Mouse (Mus musculus): ENCODE measurements at regions not wholly inside any gene's neighbourhood (a gene's known extent, or its start where the extent isn't known, plus 50 kb on each side); places are given as distances from the start of the nearest gene placed in this dataset.
"Not testable (repeated sequence)": the region's sequence is repeated elsewhere in the genome, so short reads cannot be mapped to it uniquely, and the experiment has no call there.

DNA sequence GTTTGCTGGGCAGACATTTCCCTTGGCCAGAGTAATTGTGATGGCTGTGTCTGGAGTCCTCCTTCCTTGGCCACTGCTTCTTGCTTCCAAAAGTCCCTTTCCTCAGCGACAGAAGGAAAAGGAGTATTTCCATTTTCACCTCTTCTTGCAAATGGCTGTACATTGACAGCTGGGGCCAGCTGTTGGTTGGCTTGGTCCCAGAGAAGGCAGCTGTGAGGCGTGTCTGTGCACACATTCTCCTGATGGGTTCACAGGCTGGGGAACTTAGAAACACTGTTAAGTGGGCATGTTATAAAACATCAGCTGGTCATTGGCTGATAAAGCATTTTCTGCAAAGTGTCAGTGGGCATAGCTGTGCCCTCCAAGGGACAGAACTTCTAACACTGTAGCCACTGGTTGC, 290.4 kb upstream of the Trpc7 start:
- DNase-seq, result no peak

DNA sequence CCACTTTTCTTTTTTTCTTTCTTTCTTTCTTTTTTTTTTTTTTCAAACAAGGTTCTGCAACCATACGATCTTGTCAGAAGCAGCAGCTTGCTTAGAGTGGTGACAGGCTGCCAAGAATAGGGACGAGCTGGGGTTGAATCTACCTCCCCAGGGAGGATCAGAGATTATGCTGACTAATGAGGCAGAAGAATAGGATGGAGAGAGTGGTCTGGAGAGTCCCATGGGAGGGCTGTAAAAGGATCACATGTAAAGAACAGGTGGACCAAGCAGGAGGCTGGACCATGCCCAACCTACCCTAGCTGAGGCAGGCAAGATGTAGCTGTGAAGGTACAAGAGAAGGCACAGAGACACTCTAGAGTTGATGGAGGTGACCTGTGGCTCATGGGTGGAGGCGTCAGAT, 274.4 kb upstream of the Trpc7 start:
- DNase-seq, result no peak

DNA sequence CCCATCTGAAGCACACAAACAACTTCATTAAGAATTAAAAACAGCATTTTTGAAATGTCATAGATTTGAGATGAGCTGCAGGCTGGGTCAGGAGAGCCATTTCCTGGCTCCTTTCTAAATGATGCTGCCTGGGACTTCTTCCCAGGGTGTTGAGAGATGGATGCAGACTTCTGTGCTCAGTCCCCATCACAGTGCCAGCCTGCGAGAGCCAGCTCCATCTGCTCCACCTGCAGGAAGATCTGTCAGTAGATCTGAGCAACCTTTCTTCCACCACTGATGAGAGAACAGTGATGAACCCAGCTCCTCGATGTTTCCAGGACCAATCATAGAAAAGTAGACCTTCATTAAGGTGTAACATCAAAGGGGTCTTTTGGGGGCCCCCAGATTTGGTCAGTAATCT, 273.8 kb upstream of the Trpc7 start:
- DNase-seq, result no peak

DNA sequence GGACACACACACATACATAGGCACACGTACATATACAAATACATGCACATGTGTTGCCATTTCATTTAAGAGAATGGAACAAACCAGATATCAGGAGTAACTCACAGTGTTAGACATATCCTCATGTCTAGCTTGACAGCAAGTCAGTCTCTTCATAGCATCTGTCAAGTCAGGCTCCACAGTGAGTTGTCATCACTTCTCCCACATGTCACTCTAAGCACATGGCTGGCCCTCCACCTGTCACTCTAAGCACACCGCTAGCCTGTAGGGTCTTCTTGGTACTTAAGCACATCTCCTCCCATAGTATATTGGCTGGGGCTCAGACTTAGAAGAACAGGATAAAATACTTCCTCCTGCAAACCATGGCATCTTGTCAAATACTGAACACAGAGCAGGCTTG, 269.6 kb upstream of the Trpc7 start:
- no peak for DNase-seq

DNA sequence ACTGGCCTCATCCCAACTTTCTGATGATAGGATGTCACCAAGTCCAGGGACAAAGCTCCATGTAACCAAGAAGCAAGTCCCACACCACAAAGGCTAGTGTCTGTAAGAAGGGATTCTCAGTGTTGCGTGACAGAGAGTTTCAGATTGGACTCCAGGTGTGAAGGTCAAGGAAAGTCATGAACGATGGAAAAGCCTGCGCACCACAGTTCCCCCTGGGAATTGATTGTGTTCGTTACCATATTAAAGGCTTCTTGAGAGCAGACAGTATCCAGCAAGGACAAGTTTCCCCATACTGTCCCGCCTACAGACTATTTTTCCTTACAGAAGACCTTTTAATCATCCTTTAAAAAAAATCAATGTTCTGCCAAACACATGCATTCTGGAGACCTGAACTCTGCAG, 257.0 kb upstream of the Trpc7 start:
- DNase-seq, result no peak

DNA sequence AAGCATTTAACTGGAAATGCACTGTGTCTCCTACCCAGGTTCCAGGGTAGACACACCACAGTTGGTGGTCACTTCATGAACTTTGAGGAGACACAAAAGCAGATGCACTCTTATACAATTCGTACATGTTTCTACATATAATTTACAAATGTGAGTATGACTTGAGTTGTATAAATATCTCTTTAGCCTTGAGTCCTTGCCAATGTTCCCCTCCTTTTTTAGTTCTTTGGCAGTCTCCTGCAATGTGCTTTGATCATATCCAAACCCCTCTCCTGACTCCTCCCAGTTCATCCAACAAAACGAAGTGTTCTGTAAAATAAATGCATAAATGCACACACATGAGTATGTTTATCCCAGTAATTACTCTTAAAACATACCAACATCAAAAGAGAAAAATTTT, 251.8 kb upstream of the Trpc7 start:
- DNase-seq, result no peak

DNA sequence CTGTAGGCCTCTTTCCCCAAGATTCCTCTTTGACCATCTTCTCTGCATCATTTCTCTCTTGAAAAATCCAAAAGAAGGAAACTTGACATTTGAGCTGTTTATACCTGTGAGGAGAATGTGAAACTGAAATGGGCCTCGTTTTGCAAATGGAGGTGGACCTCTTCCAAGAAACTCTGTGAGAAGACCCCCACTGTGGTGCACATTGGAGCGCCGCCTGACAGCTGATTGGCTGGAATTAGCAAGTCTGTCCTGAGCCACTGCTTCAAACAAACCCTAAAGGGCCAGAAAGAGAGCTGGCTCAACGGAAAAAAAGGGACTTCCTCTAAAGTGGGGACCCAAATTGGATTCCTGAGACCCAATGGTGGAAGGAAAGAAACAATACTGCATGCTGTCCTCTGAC, 250.9 kb upstream of the Trpc7 start:
- no peak for DNase-seq

DNA sequence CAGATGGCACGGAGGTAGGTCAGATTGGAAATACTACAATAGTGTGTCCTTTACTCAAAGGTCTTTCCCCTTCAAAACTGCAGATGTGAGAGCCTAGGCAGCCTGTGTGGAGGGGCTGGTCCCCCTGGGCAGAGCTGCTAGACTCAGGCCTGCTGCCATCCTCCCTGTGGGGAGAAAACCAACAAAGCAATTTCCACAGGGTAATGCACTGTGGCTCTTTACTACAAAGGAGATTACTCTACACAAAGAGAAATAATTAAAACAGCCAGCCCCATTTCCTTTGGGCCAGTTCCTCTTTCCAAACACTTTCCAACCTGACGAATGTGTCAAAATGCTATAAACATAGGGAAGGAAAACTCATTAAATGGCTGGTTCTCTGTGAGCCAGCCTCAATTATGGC, 250.0 kb upstream of the Trpc7 start:
- no peak for DNase-seq

DNA sequence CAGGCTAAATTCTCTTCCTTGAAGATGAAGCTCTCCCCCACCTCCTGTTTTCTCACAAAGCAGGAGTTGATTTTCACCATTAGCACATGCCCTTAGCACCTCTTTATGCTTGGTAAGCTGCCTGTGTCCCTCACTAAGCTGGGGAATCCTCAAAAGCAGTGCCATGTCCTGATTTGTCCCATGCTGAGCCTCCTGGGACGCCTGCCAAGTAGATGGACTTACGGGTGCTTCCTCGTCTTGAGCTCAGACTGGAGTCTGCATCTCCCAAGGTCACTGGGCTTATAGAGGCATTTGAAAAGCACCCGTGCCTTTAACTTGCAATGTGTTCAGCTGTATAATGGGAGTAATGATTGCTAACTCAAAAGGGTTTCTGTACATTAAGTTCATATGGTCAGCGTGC, 247.1 kb upstream of the Trpc7 start:
- DNase-seq, result no peak

DNA sequence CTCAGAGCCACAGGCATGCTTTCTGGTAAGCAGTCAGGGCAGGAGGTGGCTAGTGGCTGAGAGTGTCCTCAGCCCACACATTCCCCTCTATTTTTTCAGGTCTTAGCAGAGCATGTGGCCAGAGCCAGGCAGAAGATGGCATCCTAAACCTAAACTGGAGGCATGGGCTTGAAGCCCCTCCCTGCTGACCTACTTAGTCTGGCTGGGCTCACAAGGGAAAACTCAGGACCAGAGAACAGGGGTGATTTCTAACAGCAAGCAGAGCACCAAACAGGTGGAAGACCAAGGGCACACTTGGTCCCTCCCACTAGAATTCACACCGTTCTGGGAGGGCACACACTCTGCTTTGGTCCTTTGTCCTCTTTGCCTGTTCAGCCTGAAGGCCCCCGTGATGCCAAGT, 246.6 kb upstream of the Trpc7 start:
- DNase-seq, result no peak

DNA sequence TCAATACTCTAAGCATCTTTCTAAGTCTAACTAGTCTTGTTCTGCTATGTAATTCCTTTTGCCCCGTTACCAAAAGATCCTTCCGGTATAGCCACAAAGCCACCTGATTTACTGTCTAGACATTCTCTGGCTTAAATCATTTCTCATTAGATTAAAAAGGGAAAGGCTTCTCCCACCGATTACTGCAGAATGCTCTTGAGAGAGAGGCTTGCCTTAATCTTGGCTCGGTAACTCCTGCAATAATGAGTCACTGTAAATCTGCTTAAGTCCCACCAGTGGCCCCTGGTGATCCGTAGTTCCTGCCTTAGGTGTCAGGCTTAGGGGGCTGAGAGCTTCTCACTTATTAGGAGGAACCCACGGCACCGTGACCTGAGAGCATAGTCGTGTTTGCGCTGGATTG, 220.1 kb upstream of the Trpc7 start:
- no peak for DNase-seq

DNA sequence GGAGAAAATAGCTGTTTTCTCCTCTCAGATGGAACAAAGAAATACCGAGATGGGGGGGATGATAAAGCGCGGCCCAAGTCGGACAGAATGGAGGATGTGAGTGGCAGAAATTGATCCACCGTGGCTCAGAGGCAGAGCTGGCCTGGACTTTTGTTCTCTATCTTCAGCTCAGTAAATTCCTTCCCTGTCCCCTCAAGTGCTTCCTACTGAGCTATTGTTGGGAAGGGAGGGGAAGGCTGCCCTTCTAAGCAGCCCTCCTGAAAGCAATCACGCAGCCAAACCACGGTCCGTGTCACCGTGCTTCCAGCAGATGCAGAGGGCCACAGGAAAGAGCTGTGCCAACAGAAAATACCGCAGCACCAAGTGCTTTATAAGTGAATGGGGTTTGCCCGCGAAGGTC, 212.2 kb upstream of the Trpc7 start:
- no peak for DNase-seq

DNA sequence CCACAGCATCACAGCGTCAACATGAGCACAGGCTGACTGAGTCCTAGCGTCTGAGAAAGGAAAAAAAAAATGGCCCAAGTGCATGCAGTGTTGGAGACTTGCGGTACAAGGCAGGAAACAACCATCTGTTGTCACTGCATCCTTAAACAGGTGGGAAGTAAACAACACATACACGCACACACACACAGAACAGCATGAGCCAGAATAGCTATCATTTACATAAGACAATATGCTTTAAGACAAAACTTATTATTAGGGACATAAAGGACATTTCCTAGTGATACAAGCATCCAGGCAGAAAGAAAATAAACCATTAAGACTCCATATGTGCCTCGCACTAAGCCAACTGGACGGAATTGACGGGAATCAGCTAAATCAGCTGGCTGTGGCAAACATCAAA, 203.8 kb upstream of the Trpc7 start:
- no peak for DNase-seq

DNA sequence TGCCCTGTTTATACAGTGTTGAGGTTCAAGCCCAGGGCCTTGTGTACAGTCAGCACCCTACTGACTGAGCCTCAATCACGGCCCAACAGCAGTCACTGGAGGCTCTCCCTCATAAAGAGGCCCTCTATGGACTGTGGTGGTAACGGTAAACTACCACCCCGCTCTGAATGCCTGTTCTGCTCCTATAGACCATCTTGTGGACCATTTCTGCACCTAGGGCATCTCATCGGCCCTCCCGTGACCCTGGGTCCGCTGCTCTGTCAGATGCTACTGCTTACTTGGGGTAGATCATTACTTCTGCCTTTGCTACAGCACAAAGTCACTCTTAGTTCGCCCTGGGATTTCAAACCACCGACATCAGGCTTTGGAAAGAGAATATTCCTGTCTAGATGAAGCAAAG, 196.1 kb upstream of the Trpc7 start:
- DNase-seq, result no peak

DNA sequence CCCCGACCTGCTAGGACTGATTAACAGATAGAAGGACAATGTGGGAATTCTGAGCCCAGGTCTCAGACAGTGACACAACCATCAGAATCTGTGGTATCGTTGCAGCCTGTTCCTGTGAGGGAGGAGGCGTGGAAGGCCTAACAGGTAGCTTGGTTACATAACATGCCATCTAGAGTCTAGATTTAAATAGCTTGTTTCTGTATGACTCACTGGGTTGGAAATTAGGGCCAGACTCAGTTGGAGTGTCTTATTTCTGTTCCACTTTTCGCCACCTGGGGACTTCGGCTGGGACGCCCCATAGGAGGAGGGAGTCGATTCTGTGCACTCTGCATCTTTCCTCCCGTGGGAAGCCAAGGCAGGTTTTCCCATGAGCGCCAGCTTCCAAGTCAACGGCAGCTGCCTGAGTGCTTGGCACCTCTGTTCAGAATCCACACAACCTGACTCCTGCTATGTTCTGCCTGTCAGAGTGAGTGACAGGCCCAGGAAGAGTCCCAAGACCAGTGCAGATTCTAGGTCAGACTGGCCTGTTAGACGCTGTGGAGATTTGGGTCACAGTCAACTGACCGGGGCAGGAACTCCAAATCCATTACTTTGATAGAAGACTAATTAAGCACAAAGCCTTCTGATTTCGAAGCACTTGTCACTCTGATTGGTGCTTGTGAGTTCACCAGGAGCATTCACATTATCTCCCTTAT, 193.7 kb upstream of the Trpc7 start:
- DNase-seq, result no peak

DNA sequence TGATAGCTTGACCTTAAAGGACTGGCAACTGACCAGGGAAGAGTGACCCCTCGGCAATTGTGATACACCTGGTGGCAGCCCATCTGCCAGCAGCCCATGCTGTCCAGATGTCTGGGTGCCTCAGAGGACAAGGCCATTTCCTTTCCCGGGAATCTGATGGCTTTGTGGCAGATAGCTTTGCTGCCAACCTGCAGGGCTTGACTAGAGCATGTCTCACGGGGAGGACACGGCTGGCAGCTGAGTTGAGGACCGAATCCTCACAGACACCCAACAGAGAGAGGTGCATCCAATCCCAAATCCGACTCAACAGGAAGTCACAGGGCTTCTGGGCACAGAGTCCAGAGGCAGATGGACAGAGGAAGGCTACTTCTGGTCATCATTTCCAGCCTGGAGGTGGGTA, 192.2 kb upstream of the Trpc7 start:
- no peak for DNase-seq

DNA sequence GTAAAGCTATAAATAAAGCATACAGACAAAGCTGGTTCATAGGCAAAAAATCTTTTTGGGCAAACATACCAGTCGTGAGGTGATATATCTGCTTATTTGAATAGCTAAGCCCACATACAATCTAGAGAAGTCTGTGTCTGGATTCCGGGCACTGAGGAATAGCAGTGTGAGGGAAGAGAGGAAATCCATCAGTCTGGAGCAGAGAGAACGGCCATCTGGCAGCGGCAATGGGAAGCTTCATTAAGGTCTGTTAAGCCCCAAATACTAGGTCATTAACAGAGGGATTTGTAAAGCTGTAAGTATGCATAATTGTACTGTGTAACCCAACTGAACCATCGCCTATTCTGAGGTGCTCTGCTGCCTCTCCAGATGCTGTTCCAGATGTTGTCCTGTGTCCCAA, 191.6 kb upstream of the Trpc7 start:
- no peak for DNase-seq

DNA sequence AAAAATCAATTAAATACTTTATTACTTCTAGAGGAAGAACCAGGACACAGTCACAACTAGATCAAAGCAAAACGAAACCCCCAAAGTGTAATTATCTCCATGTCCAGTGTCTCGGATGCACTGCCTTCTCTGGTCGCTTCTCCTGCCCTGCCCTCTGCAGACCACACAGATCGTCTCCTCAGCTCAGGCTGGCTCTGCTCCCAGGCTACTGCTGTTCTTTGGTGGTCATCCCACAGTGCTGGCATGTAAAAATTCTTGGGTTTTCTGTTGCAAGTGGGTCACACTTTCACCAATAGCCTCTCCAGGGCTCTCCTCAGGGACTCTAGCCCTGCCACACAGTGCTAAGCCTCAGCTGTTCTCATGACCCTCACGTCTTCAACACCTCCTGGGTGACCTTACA, 188.0 kb upstream of the Trpc7 start:
- no peak for DNase-seq

DNA sequence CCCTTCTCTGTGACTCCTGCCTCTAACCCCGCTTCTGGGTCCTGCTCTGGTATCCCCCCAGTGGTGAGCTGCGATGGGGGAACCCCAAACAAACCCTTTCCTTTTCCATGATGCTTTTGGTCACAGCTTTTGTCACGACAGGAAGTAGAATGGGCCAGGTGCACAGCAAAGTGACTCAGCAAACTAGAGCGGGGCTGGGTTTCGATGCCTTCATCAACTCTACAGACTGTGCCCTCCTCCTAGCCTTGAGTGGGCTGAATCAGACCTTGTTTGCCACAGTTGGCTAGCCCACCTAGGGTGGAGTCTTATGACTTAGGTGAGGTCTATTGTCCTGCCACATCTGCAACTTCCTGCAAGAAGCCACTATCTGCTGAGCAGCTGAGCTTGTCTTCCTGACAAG, 174.7 kb upstream of the Trpc7 start:
- DNase-seq, result no peak

DNA sequence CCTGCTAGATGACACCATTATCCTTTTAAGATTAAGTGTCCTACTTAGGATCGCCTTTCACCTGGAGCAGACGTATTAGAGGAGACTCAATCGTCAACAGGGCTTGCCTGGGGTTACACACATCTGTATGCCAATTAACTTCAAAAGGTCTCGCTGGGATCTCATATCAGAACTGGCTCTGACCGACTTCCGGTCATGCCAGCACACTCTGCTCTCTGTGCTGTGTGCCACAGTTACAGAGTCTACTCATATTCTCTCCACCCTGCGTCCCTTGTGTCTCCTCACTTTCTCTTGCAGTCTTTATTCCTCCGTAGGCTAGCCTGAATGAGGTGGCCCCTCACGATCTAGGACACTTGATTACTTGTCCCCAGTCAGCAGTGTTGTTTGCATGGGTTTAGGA, 165.9 kb upstream of the Trpc7 start:
- no peak for DNase-seq

DNA sequence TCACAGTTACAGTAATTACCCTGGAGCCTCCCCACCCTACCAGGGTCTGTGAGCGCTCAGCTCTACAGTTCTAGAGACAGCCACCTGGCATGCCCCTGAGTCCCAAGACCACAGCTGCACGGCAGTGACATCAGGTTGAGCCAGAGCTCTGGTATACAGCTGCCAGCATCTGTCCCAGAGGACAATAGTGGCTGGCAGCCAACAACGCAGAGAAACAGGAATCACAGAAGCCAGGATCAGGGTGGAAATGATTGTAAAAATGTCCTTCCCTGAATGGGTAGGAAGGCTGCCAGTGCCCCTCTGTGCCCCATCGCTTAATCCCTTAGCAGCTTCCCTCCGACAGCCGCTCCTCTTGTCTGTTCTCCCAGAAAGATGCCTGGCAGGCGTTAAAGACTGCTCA, 165.3 kb upstream of the Trpc7 start:
- DNase-seq, result no peak

DNA sequence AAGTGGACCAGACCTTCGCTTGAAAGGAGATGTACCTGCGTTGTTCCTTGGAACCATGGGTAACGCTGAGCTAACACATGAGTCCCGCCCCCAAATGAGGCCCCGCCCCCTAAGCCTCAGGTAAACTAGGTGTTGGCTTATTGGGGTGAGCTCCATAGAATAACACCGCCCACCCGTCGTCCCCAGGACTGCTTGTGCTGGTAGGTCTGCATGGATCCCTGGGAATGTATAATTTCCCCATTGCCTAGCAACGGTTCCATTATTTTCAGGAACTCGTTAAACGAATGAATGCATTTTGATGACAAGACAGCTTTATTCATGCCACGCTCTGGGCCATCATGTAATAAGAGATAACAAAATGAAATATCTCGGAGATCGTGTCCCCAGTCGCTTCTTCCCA, 161.0 kb upstream of the Trpc7 start:
- no peak for DNase-seq

DNA sequence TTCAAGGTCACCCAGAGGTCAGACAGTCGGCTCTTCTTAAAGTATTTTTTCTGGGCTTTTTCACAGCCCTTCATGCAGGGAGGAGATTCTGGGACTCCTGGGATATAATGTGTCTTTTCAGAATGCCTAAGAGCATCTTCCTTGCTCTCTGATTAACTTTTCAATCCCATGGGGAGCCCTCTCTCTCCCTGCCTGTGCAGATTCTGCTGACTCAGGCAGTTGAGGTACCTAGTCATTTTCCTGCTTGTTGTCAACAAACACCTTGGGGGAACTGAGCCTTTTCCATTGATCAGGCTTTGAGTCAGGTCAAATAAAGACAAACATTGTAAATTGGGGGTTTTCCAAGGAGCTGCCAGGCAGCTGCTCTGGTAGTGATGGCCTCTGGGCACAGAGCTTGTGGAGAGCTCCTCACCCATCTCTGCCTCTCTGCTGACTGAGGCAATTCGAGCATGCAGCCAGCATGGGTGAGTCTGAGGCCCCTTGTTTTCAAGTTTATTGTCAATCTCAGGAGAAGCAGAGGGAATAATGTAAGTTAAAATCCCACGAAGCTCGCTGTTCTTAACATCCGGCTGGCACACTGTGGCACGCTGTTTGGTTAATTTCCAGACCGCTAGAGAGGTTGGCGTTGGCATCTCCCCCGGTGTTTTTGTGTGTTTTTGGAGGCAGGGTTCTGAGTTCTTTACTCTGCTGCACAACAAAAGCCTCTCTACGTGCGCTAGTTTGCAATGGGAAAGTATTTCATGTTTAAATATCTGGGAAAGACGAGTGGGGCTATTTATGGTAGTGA, 159.8 kb upstream of the Trpc7 start:
- no peak for DNase-seq

DNA sequence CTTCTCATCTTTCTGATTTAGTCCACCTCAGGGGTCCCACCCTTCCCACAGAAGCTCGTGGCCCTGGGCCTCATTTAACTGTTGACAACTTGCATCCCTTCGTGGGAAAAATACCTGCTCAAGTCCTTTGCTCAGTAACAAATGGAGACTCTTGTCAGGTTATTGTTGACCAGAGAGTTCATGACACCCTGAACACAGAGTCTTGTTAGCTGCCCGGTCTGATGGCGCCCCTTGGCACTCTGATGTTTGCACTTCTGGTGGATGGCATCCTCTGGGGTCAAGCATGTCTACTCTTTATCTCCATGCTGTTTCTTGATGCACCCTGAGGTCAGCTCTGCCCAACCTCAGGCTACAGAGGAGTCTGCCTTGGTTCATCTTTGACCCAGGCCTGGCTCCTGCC, 157.6 kb upstream of the Trpc7 start:
- no peak for DNase-seq

DNA sequence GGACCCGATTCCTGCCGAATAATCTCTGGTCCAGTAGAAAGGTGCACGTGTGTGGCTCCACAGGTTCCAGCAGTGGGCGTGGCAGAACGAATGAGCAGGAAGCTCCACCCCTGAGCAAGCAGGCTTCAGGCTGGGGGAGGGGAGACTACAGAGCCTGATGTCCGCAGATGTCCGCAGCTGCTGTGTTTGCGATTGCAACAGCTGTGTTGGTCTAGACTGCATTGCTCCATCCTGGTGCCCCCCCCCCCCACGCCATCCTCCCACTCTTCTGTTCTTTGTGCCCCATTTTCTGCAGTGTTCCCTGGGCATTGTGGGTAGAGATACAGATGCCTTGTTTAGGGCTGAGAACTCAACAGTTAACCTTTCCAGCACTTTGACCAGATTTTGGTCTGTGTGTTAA, 150.3 kb upstream of the Trpc7 start:
- not testable (repeated sequence) for DNase-seq

Data from adrenal gland, adult 8-10 months (tissue).